In the genomic region with DNA sequence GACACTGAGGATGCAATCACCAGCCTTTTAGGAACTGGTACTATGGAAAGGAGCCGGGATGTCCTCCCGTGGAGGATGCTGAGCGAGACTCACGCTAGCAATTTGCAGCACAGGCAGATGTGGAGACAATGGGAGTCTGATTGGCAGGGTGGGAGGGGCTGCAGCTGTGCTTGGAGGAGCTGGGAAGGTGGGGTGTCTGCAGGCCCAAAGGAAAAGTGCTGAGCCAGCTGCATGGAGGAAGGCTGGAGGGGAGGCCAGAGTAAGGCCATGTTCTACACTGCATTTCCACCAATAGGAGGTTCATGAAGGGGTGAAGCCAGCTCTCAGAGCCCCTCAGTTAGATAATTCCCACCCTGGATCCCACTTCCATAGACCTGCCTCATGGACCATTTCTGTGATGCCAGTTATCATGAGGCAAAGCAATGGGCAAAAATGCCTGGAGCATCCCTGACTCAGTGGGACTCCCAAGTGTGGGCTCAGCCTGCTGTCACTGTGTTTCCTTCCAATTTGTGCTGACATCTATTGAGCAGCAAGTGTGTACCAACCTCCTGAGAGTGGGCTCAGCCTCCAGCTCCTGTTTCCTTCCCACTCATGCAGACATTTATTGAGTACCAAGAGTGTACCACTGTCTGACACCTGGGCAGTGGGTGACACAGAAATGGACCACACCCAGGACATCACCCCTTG, we compare ENCODE assay signal across 21 mouse cellular contexts.
DNase-seq lines count a peak whose midpoint lies in the region; ATAC-seq and TF ChIP-seq lines count a peak whose summit lies in the region.
"Had no signal": no experiment of that assay in that cellular context is flagged by ENCODE, and none has a peak within 500 bp of the region (broad histone marks: within the 10 kb centered on the region; RNA-seq: fewer than 3 reads in every experiment).

No protein-coding gene starts in this region.

- H3K27ac ChIP-seq in embryonic facial prominence, embryonic 10.5 days (replicated peaks): peak overlapping the region; percentile 35; the same call in 1 of the 2 replicates
- peak overlapping the region; percentile 44 for H3K27ac ChIP-seq in hindbrain, embryonic 13.5 days
- no peak overlapping the region for H3K27ac ChIP-seq in heart, adult 2 months
- H3K27ac ChIP-seq: heart, embryonic 13.5 days; limb, embryonic 10.5 days; stomach, postnatal 0 days had no signal

- DNase-seq in frontal cortex, adult 2 months (ENCODE audit: extremely low spot score in 1 of 2, low spot score in 1 of 2): no peak
- peak; percentile 74 for DNase-seq in layer of hippocampus, adult 9-11 months
- DNase-seq in layer of hippocampus, adult 9-10 months (ENCODE audit: low spot score): no peak
- no peak for DNase-seq in embryonic facial prominence, embryonic 10.5 days (ENCODE audit: low spot score)
- DNase-seq in retina, embryonic 14.5 days (ENCODE audit: low spot score): no peak
- no peak for DNase-seq in heart, adult 2 months
- DNase-seq: adrenal gland, postnatal 14 days; B cell, adult 2 months; cerebellum, postnatal 14 days; heart, postnatal 36 days; lung, adult 2 months; lung, postnatal 36 days; thymus, postnatal 14 days had no signal

- 46% methylated on average over 4 of the region's 4 CpGs for WGBS in embryonic facial prominence, embryonic 10.5 days
- 19% methylated on average over 4 of the region's 4 CpGs for WGBS in hindbrain, embryonic 13.5 days
- 67% methylated on average over 4 of the region's 4 CpGs for WGBS in heart, adult 2 months

- H3K9me3 ChIP-seq in embryonic facial prominence, embryonic 10.5 days: no peaks in the 10 kb centered on the region
- H3K9me3 ChIP-seq in hindbrain, embryonic 13.5 days: no peaks in the 10 kb centered on the region
- H3K9me3 ChIP-seq: heart, embryonic 13.5 days; limb, embryonic 10.5 days had no signal

- no peak for TF ChIP-seq CTCF in heart, adult 2 months (IDR thresholded peaks at IDR 0.05)

- intact Hi-C loops in heart, adult 2 months (cut with DNase I): loop anchor here (5.0 kb wide), 1 partner anchor 165 kb away; a partner anchor contains a TSS

- no peaks in the 10 kb centered on the region for H3K79me2 ChIP-seq in heart, adult 2 months (replicated peaks; ENCODE audit: control insufficient read depth, insufficient read depth, low read length)

- H3K36me3 ChIP-seq in embryonic facial prominence, embryonic 10.5 days (replicated peaks): no peaks in the 10 kb centered on the region
- H3K36me3 ChIP-seq in hindbrain, embryonic 13.5 days: no peaks in the 10 kb centered on the region
- H3K36me3 ChIP-seq in heart, adult 2 months (ENCODE audit: control insufficient read depth, insufficient read depth, low read length): no peaks in the 10 kb centered on the region
- H3K36me3 ChIP-seq: heart, embryonic 13.5 days; limb, embryonic 10.5 days had no signal

- H3K27me3 ChIP-seq in embryonic facial prominence, embryonic 10.5 days (replicated peaks; ENCODE audit: low read depth, poor library complexity, severe bottlenecking): no peaks in the 10 kb centered on the region
- H3K27me3 ChIP-seq in hindbrain, embryonic 13.5 days: no peaks in the 10 kb centered on the region
- H3K27me3 ChIP-seq in heart, adult 2 months (ENCODE audit: control insufficient read depth, insufficient read depth, low read length): no peaks in the 10 kb centered on the region
- H3K27me3 ChIP-seq: heart, embryonic 13.5 days had no signal

- TF ChIP-seq EP300 in heart, adult 2 months (IDR thresholded peaks at IDR 0.05; ENCODE audit: insufficient read depth, low read depth, low read length): no peak

- H3K4me2 ChIP-seq in hindbrain, embryonic 13.5 days: no peak overlapping the region
- H3K4me2 ChIP-seq: heart, embryonic 13.5 days; liver, embryonic 11.5 days; midbrain, embryonic 11.5 days had no signal

- no peak overlapping the region for H3K4me3 ChIP-seq in embryonic facial prominence, embryonic 10.5 days
- H3K4me3 ChIP-seq in hindbrain, embryonic 13.5 days: no peak overlapping the region
- H3K4me3 ChIP-seq in heart, adult 2 months: no peak overlapping the region
- H3K4me3 ChIP-seq: heart, embryonic 13.5 days; limb, embryonic 10.5 days had no signal

- TF ChIP-seq POLR2A in heart, adult 2 months (IDR thresholded peaks at IDR 0.05; ENCODE audit: insufficient read depth, low read depth, low read length): no peak

- no peak overlapping the region for H3K9ac ChIP-seq in hindbrain, embryonic 13.5 days
- no peak overlapping the region for H3K9ac ChIP-seq in heart, adult 2 months (ENCODE audit: low read depth, low read length)
- H3K9ac ChIP-seq: heart, embryonic 13.5 days had no signal

- peak; percentile 46 for ATAC-seq in frontal cortex, adult (ENCODE audit: low TSS enrichment)
- ATAC-seq in hindbrain, embryonic 13.5 days (ENCODE audit: low FRiP score): no peak
- ATAC-seq: intestine, postnatal 0 days had no signal

- H3K4me1 ChIP-seq in embryonic facial prominence, embryonic 10.5 days: peaks cover 15% of the 10 kb centered on the region; the same call in 1 of the 2 replicates
- H3K4me1 ChIP-seq in hindbrain, embryonic 13.5 days (replicated peaks): peaks cover 35% of the 10 kb centered on the region
- no peaks in the 10 kb centered on the region for H3K4me1 ChIP-seq in heart, adult 2 months (ENCODE audit: control insufficient read depth, insufficient read depth, low read length)
